Mouse (Mus musculus) heart, embryonic 10.5 days (tissue): Measurements from ENCODE around the gene Vmn1r84. TPM values are rescaled to one million over a fixed set of nuclear protein-coding genes. Genes with fewer than 3 reads are reported as not detected.

Experiments
- DNase-seq: peaks from one replicate; pipeline ENCODE4 v3.0.0-alpha.2; 2017; ENCODE audit warnings: low spot score
- H3K27ac ChIP-seq: fragments of 300-500 bp; sonication (generic); 2 replicates; pipeline ENCODE4 v1.5.1; 2016; ENCODE audit warnings: mild to moderate bottlenecking
- H3K27me3 ChIP-seq: fragments of 300-500 bp; sonication (generic); 2 replicates; pipeline ENCODE4 v1.6.1; 2016; ENCODE audit warnings: mild to moderate bottlenecking; ENCODE audit not compliant: poor library complexity, insufficient read depth, severe bottlenecking
- H3K36me3 ChIP-seq: fragments of 300-500 bp; sonication (generic); 2 replicates; pipeline ENCODE4 v1.6.1; 2016; ENCODE audit warnings: mild to moderate bottlenecking, moderate library complexity
- H3K4me1 ChIP-seq: fragments of 300-500 bp; sonication (generic); 2 replicates; pipeline ENCODE4 v1.6.1; 2016; ENCODE audit warnings: mild to moderate bottlenecking
- H3K4me3 ChIP-seq: fragments of 300-500 bp; sonication (generic); 2 replicates; pipeline ENCODE4 v1.5.1; 2016; ENCODE audit warnings: mild to moderate bottlenecking, moderate library complexity
- H3K9me3 ChIP-seq: fragments of 300-500 bp; sonication (generic); 2 replicates; pipeline ENCODE4 v1.6.1; 2016; ENCODE audit warnings: mild to moderate bottlenecking, moderate library complexity
- WGBS: fragments of 180-500 bp; shearing (Covaris S2); methylation state at CpG from one replicate; pipeline ENCODE4 v1.1.7; 2016; 5-methylcytosine and 5-hydroxymethylcytosine counted together
- microRNA-seq: library from miRNA; unstranded; fragments of <30 nt; microRNA quantifications from one replicate; pipeline ENCODE4, GENCODE M21; 2017
- polyA plus RNA-seq: library from polyadenylated mRNA; unstranded; fragments of >200 nt; fragmentation: Nextera tagmentation; extraction: Ambion mirVana; gene quantifications from 2 replicates; pipeline ENCODE4 v1.2.1, GENCODE M21; 2016

Gene Vmn1r84
- not detected in 2 replicates for polyA plus RNA-seq

- Histone ChIP-seq H3K27me3 (no peaks in the 10 kb centered on the region), H3K9me3 (no peaks in the 10 kb centered on the region), H3K36me3 (no peaks in the 10 kb centered on the region), H3K27ac (no peak within 1 kb of the TSS), H3K4me3 (no peak within 1 kb of the TSS), H3K4me1 (no peaks in the 10 kb centered on the region)
- WGBS: 47% methylated on average over 1 of the region's 1 CpGs
- no peak for DNase-seq
Measured at GRCm38 (mm10) chr7:12369173-12369572, at the start of gene Vmn1r84. Gene Vmn1r84 (minus strand): TSS chr7:12369273.

- WGBS: 74% methylated on average over 2 of the region's 2 CpGs
- Histone ChIP-seq H3K36me3 (no peaks in the 10 kb centered on the region), H3K27ac (no peak within 1 kb of the TSS), H3K4me1 (no peaks in the 10 kb centered on the region), H3K4me3 (no peak within 1 kb of the TSS), H3K9me3 (peaks cover 12% of the 10 kb centered on the region), H3K27me3 (no peaks in the 10 kb centered on the region)
- DNase-seq: no peak
Measured at GRCm38 (mm10) chr7:12329381-12329780, 39.7 kb downstream of the Vmn1r84 start, which contains the start of gene Vmn1r83. Gene Vmn1r83 (minus strand): TSS chr7:12329481.

Small RNA genes lying within 50 kb of the gene (microRNA-seq; reads per million reads assigned to microRNA genes)
- gene Gm23521: not detected

Other genes with a start within 250 kb of the Vmn1r84 start
- not detected in 2 replicates for gene Vmn1r78, start 219.0 kb downstream of the Vmn1r84 start, polyA plus RNA-seq
- gene Vmn1r79, start 198.0 kb downstream of the Vmn1r84 start, polyA plus RNA-seq: not detected in 2 replicates
- gene Vmn1r80, start 180.0 kb downstream of the Vmn1r84 start, polyA plus RNA-seq: not detected in 2 replicates
- gene Vmn1r81, start 101.0 kb downstream of the Vmn1r84 start, polyA plus RNA-seq: not detected in 2 replicates
- gene Vmn1r82, start 68.8 kb downstream of the Vmn1r84 start, polyA plus RNA-seq: not detected in 2 replicates
- not detected in 2 replicates for gene Vmn1r83, start 39.8 kb downstream of the Vmn1r84 start, polyA plus RNA-seq
- 2.5 and 3.0 TPM in 2 replicates for gene Zfp551, start 53.5 kb upstream of the Vmn1r84 start, polyA plus RNA-seq
- 17.7 and 19.3 TPM in 2 replicates for gene Zfp606, start 109.0 kb upstream of the Vmn1r84 start, polyA plus RNA-seq
- not detected in 2 replicates for gene 2900092C05Rik, start 143.2 kb upstream of the Vmn1r84 start, polyA plus RNA-seq
- gene Vmn2r53, start 239.5 kb upstream of the Vmn1r84 start, polyA plus RNA-seq: 0.01 TPM in 1 of 2 replicates, not detected in the other